In the genomic region with DNA sequence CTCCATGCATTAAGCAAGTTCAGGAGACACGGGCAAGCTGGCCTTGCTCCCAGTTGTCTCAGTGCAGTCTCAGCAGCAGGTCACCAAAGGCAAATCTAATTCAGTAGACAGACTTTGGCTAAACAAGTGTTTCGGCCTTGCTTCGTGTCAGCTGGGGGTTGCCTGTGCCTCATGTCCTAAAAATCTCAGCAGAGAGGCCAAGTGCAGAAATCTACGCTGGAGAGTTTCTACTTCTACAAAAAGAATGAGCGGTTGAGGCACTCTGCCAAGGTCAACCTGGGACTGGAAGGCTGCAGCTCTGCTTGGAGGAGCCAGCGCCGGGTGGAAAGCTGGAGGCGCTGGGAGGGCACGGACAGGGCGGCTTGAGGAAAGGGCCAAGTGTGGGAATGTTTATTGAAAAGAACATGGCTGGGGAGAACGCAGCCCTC, we compare ENCODE assay signal across 9 mouse cellular contexts.
DNase-seq lines count a peak whose midpoint lies in the region; ATAC-seq lines count a peak whose summit lies in the region.
"Had no signal": no experiment of that assay in that cellular context is flagged by ENCODE, and none has a peak within 500 bp of the region (broad histone marks: within the 10 kb centered on the region; RNA-seq: fewer than 3 reads in every experiment).

No protein-coding gene starts in this region.

- 64% methylated on average over 11 of the region's 11 CpGs for WGBS in neural tube, embryonic 15.5 days
- 17% methylated on average over 11 of the region's 11 CpGs for WGBS in heart, embryonic 12.5 days
- 85% methylated on average over 11 of the region's 11 CpGs for WGBS in forebrain, embryonic 13.5 days

- peaks cover 2% of the 10 kb centered on the region; the same call in 1 of the 2 replicates for H3K9me3 ChIP-seq in neural tube, embryonic 15.5 days (replicated peaks)
- H3K9me3 ChIP-seq in heart, embryonic 12.5 days (replicated peaks): no peaks in the 10 kb centered on the region; the same call in 1 of the 2 replicates
- no peaks in the 10 kb centered on the region for H3K9me3 ChIP-seq in forebrain, embryonic 13.5 days (replicated peaks)
- H3K9me3 ChIP-seq: neural tube, embryonic 13.5 days had no signal

- H3K27me3 ChIP-seq in neural tube, embryonic 15.5 days (replicated peaks): peaks cover 3% of the 10 kb centered on the region; the same call in 1 of the 2 replicates
- no peaks in the 10 kb centered on the region for H3K27me3 ChIP-seq in heart, embryonic 12.5 days (replicated peaks)
- no peaks in the 10 kb centered on the region for H3K27me3 ChIP-seq in forebrain, embryonic 13.5 days

- H3K36me3 ChIP-seq in neural tube, embryonic 15.5 days: no peaks in the 10 kb centered on the region
- no peaks in the 10 kb centered on the region for H3K36me3 ChIP-seq in heart, embryonic 12.5 days
- no peaks in the 10 kb centered on the region for H3K36me3 ChIP-seq in forebrain, embryonic 13.5 days (ENCODE audit: poor library complexity, severe bottlenecking)
- H3K36me3 ChIP-seq: neural tube, embryonic 13.5 days had no signal

- H3K27ac ChIP-seq in neural tube, embryonic 15.5 days (replicated peaks): no peak overlapping the region
- peak overlapping the region; percentile 92 for H3K27ac ChIP-seq in heart, embryonic 12.5 days (ENCODE audit: poor library complexity, severe bottlenecking)
- no peak overlapping the region for H3K27ac ChIP-seq in forebrain, embryonic 13.5 days
- H3K27ac ChIP-seq: neural tube, embryonic 13.5 days had no signal

- H3K4me1 ChIP-seq in neural tube, embryonic 15.5 days: 0 out of 2 replicates have a peak, but pooled peaks cover 3% of the 10 kb centered on the region
- H3K4me1 ChIP-seq in heart, embryonic 12.5 days (replicated peaks): peaks cover 16% of the 10 kb centered on the region
- no peaks in the 10 kb centered on the region for H3K4me1 ChIP-seq in forebrain, embryonic 13.5 days
- H3K4me1 ChIP-seq: neural tube, embryonic 13.5 days had no signal

- no peak overlapping the region for H3K4me2 ChIP-seq in neural tube, embryonic 15.5 days
- H3K4me2 ChIP-seq in heart, embryonic 12.5 days: peak overlapping the region; percentile 40
- H3K4me2 ChIP-seq in forebrain, embryonic 13.5 days: no peak overlapping the region
- H3K4me2 ChIP-seq: neural tube, embryonic 13.5 days had no signal

- H3K9ac ChIP-seq in neural tube, embryonic 15.5 days (replicated peaks): no peak overlapping the region
- H3K9ac ChIP-seq in heart, embryonic 12.5 days: no peak overlapping the region
- no peak overlapping the region for H3K9ac ChIP-seq in forebrain, embryonic 13.5 days
- H3K9ac ChIP-seq: neural tube, embryonic 13.5 days had no signal

- no peak overlapping the region for H3K4me3 ChIP-seq in neural tube, embryonic 15.5 days (replicated peaks)
- H3K4me3 ChIP-seq in heart, embryonic 12.5 days: no peak overlapping the region
- no peak overlapping the region for H3K4me3 ChIP-seq in forebrain, embryonic 13.5 days
- H3K4me3 ChIP-seq: neural tube, embryonic 13.5 days had no signal

- DNase-seq in neural tube, embryonic 10.5 days (ENCODE audit: extremely low spot score, low spot score): peak; percentile 20
- peak; percentile 9 for DNase-seq in cerebellum, adult 9-10 months
- DNase-seq in kidney, postnatal 25 days: peak; percentile 73
- peak; percentile 26 for DNase-seq in ovary, postnatal 10 days (ENCODE audit: low spot score)
- DNase-seq in T-cell, adult 2 months (ENCODE audit: low spot score): no peak

- no peak for ATAC-seq in neural tube, embryonic 15.5 days (ENCODE audit: low FRiP score)
- ATAC-seq in heart, embryonic 12.5 days (ENCODE audit: insufficient number of reproducible peaks, low FRiP score): peak; percentile 88
- no peak for ATAC-seq in forebrain, embryonic 13.5 days
